Mouse (Mus musculus): ENCODE results near the gene Zfp277.
A peak's percentile ranks its signal among the peaks of the same experiment; 100 is the strongest.

Zfp277 gene

DNA sequence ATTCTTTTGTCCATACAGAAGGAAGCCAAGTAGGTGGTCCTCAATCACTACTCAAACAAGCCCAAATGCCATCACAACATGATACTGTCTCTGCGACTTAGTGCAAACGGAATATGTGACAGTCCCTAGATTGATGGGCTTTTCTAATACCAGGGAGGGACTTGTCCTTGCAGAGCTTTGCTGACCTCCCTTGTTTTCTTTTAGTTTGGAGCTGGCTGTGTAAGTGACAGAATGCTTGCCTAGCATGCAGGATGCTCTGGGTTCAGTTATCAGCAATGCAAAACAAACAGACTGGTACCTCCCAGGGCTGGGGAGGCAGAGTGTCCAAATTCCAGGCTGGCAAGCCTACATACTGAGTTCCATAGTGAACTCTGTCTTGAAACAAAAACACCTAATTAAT is 7.7 kb downstream of the Zfp277 start:
- no peak for DNase-seq (ENCODE audit: low spot score)

DNA sequence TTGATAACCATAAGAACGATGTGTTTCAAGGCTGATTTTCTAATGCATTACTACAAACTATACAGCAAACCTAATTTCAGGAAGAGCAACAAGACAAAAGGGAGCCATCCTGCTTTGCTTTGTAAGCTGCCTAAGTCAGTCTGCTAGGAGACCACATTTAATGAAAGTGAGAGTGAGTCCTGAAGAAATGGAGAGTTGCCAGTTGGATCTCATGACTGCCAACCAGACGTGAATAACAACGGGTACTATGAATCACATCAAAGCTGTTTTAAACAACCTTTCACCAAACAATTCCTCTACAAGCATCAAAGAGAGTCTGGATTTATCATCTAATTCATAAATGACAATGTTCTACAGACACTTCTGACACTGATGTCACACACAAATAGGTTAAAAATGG is 11.6 kb downstream of the Zfp277 start:
- no peak for DNase-seq (ENCODE audit: low spot score)

DNA sequence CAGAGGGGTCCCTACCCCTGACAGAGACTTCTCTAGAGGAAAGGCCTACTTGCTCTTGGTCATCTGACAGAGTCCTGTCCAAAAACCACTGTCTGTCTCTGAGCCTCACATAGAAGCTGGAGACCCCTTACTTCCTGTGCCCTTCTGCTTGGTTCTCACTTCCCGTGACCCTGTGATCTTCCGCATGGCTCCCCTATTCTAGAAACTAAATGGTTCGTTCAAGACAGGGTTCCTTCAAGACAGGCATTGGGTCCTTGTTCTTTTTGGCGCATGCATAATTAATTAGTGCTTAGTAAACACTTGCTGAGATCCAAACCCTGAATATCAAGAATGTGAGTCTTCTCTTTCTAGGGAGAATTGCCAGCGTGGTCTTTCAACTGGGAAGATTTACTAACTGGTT is 14.6 kb downstream of the Zfp277 start:
- DNase-seq (ENCODE audit: low spot score) = no peak

DNA sequence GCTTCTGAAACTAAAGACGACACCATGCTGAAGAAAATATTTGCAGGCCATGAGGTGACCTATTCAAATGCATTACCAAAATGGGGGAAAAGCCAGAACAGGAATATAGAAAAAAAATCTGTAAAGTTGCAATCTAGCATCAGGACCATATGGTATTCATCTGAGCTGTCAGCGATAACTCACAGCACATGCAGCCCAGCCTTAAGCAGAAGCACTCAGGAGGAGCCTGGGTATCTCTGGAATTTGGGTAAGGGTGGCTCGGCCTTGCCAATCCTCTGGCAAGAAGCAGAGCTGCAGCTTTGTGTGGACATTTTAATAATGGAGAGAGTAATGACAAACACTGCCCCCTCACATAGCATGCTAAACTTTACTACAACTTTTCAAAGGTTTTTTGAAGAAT is 15.7 kb downstream of the Zfp277 start:
- no peak for DNase-seq (ENCODE audit: low spot score)

DNA sequence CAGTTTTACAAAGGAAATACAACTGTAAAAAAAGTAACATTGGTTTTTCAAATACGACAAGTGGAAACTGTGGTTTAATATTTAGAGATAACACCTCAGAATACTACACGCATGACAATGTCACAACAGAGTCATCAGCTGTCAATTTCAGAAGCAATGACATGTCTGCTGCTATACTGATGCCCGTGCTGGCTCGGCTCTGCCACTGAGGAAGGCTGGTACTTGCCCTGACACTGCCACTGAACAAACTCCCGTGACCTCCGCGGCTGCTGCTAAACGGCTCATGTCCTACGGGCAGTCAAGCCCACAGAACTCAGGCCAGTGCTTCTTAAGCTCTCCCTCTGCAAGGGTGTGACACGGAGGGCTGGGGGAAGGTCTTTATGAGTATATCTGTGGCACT is 18.1 kb downstream of the Zfp277 start:
- no peak for DNase-seq (ENCODE audit: low spot score)

DNA sequence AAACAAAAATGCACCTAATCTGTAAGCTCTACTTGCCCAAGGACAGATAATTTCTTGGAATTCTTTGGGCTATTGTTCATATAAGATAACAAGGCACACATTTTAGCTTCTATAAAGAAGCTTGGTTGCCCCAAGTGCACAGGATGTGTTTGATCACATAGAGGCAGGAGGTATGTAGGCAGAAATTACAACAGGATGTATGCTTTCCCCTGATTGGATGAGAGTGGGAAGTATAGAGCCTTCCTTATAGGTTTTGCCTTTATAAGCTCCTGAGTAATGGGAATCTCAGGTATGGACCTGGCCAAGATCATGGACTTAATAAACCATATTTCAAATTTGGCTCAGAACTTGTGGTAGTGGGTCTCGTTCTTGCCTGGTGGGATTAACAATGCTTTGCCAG is 20.7 kb downstream of the Zfp277 start:
- no peak for DNase-seq (ENCODE audit: low spot score)

DNA sequence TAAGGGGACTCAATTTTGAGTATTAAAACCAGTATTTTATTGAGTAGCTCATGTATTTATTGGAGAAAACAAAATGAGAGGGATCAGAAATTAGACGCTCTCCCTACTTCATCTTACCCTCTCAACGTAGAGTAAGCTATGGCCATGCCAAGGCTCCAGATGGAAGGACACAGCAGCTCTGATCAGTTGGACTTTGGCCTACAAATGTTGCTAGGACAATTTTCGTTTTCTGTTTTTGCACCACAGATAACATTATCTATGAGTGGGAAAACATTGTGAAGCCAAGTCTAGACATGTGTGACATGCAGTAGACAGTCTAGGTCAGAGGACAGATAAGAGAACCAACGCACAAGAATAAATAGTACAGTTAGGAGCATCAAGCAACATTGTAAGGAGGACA is 28.4 kb downstream of the Zfp277 start:
- DNase-seq (ENCODE audit: low spot score) = no peak

DNA sequence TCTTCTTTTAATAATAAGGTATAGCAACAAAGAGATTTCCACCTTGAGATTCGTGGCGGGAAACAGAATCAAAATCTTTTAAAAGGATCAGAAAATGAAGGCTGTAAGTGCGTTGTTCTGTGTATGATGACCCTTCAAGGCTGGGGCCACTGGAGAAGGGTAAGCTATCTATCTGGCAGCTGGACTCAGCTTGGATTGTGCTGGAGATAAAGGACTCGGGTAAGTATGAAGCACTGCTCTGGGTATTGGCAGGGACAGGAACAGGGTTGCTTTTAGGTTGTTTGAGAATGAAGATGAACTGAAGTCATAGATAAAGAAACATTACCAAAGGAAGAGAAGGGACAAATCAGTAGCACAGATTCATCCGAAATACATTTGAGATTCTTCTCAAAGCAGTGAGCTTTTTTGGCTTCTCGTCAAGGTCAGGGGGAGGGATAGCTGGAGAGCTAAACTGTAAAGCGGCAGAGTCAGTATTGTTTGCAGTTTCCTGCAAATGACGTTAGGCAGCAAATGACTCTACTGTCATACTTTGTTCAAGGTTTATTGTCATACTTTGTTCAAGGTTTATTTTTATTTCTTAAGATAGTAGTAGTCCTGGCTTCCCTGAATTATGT is 30.3 kb downstream of the Zfp277 start:
- no peak for DNase-seq (ENCODE audit: low spot score)

DNA sequence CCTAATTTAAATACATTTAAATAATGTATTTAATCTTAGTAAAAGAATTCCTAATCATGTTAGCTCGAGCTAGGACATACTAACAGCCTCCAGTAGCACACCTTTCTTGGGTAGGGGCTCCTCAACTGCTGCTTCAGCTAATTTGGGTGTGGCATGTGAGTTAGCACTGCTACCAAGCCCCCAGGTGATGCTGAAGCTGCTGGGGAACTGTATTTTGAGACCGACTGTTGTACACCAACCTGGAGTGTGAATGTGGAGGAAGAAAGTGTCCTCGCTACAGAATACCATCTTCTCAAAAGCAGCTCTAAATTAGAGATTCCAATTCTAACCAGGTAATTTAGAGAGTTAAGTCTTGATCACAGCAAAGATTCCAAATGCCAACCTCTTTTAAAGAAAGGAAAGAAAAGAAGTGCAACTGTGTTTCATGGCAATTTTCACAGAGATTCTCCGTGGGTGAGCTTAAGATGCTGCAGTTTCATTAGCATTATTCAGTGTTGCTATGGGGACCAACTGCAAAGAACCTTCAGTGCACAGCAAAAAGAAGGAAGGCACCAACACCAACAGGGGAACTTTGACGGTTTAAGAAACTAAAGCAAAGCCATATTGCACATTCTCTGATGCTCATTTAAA is 30.9 kb downstream of the Zfp277 start:
- DNase-seq (ENCODE audit: low spot score) = no peak

DNA sequence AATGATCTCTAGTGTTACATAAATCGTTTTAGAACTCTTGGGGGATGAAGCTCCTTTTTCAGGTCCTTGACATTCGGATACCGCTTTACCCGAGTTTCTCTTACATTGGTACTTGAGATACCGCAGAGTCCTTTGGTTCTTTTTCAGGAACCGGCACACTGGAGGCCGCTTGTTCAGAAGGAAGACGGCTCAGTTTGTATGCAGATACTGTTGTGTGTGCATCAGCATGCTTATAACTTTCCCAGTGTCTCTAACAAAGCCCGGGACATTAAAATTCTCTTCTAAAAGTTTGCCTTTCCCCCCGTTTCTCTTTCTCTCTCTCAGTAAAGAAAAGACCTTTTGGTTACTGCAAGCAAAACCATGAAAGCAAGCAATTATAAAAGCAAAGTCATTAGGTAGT is 45.9 kb downstream of the Zfp277 start:
- DNase-seq (ENCODE audit: low spot score) = no peak

DNA sequence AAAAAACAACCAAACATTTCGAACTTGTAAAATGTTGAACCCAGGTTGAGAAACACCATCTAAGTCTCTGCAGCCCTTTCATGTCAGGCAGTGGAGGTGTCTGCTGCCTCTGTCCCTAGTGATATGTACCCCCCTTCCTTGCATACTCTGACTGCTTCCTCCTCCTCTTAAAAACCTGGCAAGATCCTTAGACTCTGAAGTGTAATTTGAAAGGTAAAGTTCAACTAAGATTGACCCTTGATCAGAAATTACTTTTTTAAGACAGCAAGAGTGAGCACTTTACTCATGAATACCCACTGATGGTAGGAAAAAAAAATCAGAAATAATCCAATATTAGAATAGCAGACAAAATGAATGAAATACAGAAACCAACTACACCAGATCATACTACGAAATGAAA is 46.3 kb downstream of the Zfp277 start:
- no peak for DNase-seq (ENCODE audit: low spot score)

DNA sequence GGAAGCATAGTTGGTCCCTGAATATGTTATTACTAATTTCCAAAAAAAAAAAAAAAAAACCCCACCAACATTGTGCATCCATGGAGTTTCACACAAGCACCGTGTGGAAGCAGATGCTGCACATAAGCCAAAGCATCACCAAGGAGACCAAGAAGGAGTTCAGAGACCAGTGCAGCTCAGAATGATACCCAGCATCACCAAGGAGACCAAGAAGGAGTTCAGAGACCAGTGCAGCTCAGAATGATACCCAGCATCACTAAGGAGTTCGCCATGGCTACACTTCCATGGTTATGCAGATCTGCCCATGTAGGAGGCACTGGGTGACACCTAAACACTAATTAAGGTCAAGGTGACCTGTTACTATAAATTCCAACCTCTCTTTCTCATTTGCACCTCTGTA is 46.8 kb downstream of the Zfp277 start:
- DNase-seq (ENCODE audit: low spot score) = no peak

DNA sequence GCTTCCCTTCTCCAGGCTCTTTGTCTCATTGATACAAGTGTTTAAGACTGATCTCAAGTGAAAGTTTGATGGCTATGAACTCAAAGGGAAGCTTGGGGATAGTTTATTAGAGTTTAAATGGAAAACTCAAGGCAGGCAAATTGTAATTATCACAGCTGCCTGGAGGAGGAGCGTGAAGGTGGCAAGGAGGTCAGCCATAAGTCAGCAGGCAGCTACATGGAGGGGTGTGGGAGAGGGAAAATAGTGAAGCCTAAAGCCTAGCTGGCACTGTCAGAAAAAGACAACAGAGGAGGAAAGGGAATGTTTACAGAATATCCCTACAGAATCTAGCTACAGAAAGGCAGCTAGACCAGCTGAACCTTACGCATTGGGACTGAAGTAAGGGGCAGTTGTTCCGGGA is 52.8 kb downstream of the Zfp277 start:
- DNase-seq (ENCODE audit: low spot score) = no peak

DNA sequence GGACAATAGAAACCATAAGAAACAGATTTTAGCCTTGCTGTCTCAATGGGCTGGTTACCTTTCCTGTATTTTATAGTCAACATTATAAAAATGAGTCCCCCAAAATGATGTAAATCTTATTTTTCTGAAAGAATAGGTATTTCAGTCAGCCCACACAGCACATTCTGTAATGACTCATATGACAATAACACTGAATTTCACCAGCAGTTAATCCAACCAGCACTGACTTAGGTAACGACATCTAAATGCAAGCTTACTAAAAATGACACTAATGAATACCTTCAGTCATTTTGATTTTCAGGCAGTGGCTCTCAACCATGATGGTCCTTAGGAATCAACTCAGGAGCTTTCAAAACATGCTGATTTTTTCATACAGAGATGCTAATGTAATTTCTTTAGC is 54.4 kb downstream of the Zfp277 start:
- no peak for DNase-seq (ENCODE audit: low spot score)

DNA sequence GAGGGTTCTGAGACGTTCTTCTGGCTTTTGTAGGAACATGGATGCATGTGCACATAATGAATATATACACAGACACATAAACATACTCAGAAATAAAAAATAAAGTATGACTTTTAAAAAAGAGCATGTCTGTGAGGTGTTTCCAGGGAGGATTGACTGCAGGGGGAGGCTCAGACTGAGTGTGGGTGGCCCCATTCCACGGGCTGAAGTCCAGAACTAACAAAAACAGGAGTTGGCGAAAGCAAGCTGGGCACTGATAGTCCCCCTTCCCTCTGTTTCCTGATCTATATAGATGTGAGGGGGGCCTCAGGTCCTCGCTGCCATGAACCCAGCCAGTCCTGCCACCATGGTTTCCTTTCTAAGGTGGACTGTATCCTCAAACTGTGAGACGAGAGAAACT is 57.9 kb downstream of the Zfp277 start:
- DNase-seq (ENCODE audit: low spot score) = no peak

DNA sequence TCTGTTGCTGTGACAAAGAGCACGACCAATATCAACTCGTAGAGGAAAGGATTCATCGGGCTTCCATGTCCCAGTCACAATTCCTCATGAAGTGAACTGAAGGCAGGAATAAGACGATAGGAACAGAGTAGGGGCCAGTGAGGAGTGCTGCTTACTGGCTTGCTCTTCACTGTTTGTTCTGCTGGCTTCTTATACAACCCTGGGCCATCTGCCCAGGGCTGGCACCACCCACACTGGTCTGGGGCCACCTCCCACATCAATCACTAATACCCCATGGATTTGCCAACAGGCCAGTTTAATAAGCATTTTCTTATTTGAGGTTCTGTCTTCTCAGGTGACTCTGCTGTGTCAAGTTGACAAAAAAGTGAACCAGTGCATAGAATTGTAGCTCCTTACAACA is 60.4 kb downstream of the Zfp277 start:
- no peak for DNase-seq (ENCODE audit: low spot score)

DNA sequence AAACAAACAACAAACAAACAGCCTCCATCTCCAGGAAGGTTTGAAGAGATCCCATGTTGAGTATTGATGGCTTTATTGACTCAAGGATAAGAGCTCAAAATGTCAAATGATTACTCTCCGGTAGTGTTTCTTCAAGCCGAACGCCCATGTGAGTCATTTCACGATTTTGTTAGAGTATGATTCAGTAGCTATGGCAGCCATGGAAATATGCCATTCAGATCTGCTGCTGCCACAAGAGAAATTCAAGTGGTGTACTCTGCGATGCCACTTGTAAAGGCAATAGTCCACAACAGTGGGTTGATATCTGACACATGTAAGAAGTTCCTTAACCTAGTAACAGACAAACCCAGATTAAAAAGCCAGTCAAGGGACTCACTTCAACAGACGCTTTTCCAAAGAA is 62.0 kb downstream of the Zfp277 start:
- no peak for DNase-seq (ENCODE audit: low spot score)

DNA sequence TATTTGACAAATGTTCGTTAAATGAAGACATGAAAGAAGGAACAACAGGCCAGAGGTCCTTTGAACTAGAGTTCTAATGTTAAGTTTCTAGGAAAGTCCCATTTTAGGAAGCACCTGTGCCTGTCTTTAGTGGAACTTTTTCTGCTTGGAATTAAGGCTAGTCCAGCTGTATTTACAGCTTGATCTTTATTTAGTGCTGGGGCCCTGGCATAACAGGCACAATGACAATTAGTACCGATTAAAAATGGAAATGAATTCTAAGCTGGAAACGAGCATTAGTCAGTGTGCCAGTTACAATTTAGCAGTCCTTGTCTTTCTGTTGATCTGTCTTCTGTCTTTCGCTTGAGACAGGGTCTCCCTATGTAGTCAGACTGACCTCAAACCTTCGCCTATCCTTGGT is 63.2 kb downstream of the Zfp277 start:
- no peak for DNase-seq (ENCODE audit: low spot score)

DNA sequence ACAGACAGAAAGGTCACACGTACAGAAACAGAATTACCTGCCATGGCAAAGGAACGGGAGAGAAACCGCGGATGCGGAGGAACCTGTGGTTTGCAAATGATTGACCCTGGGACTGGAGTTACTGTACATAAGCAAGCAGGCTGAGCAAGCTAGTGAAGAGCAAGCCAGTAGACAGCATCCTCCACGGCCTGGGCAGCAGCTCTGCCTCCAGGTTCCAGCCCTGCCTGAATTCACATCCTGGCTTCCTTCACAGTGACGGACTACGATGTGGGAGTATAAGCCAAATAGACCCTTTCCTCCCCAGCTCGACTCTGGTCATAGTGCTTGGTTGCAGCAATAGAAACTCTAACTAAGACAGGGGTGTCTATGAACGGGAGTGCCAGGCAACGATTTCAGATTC is 63.9 kb downstream of the Zfp277 start:
- peak; percentile 32 for DNase-seq (ENCODE audit: low spot score)

DNA sequence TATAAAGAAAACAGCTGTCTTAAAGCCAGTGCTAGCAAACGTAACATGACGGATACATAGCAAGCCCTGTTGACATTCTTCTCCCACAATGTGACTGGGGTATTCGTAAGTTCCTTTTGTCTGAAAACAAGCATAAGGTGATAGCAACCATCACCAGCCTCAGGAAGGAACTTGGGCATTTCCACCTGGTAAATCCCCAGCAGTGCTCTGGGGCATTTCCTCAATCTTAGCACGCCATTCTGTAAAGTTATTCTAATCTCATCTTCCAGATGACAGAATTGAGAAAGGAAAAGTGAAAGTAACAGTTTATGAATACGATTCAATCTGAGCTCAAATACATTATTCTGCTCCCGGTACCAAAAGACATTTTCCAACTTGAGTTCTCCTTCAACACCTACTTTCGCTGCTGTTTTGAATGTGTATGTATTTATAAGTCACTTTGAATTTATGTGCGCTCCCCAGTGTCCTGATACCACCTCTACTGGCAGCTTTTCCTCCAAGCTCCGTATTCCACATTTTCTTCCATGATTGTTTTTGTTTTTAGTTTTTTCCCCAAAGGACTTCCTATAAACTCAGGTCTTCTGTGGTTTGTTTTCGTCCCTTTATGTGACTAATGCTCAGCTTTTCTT is 64.4 kb downstream of the Zfp277 start:
- DNase-seq (ENCODE audit: low spot score) = no peak

DNA sequence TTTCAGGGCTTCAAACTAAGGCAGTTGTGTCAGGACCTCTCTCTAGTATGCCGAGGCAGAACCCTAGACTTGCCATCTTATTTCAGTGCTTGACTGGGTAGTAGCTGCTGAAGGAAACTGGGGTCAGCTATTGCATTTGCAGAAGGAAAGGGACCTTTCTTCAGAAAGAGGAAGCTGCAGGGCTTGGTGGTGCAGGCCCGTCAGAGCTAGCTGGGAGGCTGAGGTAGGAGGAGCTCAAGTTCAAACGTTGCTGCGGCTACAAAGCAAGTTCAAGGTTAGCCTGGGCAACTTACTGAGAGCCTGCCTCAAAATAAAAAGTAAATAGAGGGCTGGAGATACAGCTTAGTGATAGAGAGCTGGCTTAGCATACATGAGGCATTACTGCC is 66.2 kb downstream of the Zfp277 start:
- DNase-seq (ENCODE audit: low spot score) = no peak

DNA sequence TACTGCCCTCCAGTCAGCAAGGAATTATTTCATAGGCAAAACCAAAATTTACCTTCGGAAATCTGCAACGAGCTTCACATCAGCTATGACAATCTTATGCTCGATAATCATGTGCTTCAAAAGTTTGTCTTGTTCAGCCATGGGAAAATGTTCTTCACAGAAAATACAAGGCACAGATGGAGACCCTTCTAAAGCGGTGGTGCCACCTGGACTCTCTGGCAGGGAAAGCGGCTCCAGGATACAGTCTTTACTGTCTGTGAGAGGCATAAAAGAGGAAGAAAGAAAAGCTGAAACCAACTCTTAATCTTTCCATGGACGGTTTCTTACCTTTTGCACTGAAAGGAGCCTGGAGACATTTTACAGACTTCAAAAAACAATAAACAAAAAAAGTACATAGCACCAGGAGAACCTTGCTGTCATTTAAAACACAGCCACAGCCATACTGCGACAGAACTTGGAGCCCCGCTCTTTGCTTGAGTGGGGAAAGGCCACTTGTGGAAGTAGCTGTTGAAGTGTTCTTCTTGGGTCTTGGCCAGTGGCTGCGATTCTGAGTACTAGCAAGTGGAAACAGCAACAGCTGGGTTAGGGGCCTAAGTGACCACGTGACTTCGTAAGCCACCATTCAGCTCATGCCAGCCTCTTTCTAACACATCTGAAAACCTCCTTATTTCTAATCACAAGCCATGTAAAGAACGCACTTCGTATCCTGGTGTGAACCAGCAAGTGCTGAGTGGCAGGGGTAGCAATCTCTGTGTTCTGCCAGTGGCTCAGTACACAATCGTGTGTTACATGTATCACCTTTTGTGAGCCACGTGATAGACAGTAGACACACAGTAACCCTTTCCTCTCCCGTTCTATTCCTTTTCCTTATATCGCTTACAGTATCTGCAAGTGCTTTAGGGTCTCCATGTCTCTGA is 66.8 kb downstream of the Zfp277 start:
- no peak for DNase-seq (ENCODE audit: low spot score)

DNA sequence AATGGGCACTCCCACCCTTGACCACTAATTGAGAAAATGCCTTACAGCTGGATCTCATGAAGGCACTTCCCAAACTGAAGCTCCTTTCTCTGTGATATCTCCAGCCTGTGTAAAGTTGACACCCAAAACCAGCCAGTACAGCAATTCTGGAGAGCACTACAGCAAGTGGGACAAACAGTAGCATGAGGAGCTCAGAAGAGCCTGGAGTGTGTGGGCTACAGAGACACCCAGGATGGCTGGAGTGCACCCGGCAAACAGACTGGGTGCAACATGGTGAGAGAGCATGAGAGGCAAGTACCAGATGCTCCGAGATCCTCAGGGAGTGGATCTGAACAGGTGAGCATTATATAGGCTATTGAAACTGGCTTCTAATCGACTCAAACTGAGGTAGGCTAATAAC is 93.8 kb downstream of the Zfp277 start:
- DNase-seq (ENCODE audit: low spot score) = no peak

Measured in ovary, postnatal 36 days (tissue).